Mouse (Mus musculus) C2C12 (cell line): Measurements from ENCODE around the gene Gtdc1. TPM values are rescaled to one million over a fixed set of nuclear protein-coding genes. Genes with fewer than 3 reads are reported as not detected.

Experiments
- H3K27me3 ChIP-seq: one replicate; pipeline ENCODE4 v1.6.1; 2011; ENCODE audit not compliant: control insufficient read depth, insufficient read depth, insufficient read length
- H3K36me3 ChIP-seq: one replicate; pipeline ENCODE4 v1.6.1; 2011; ENCODE audit not compliant: control insufficient read depth, insufficient read depth
- H3K4me3 ChIP-seq: one replicate; pipeline ENCODE4 v1.5.1; 2011; ENCODE audit warnings: mild to moderate bottlenecking, control low read depth; ENCODE audit not compliant: poor library complexity, insufficient read depth, severe bottlenecking
- H3K79me2 ChIP-seq: one replicate; pipeline ENCODE4 v1.6.1; 2011; ENCODE audit not compliant: control insufficient read depth, insufficient read depth
- H3K79me3 ChIP-seq: one replicate; pipeline ENCODE4 v1.6.1; 2011; ENCODE audit warnings: low read depth, control low read depth
- H3ac ChIP-seq: one replicate; pipeline ENCODE3; 2011; ENCODE audit warnings: low read depth; ENCODE audit not compliant: control insufficient read depth, insufficient read length
- CEBPB ChIP-seq: IDR thresholded peaks from one replicate; pipeline ENCODE4 v1.6.1; 2011; ENCODE audit warnings: low read depth, mild to moderate bottlenecking, control low read depth, moderate library complexity
- CTCF ChIP-seq: IDR thresholded peaks from one replicate; pipeline ENCODE4 v1.5.1; 2011; ENCODE audit not compliant: control insufficient read depth, insufficient read depth, insufficient read length
- FOSL1 ChIP-seq: IDR thresholded peaks from one replicate; pipeline ENCODE4 v1.8.0; 2011; ENCODE audit warnings: mild to moderate bottlenecking, low read length; ENCODE audit not compliant: poor library complexity, insufficient read depth, severe bottlenecking
- MAX ChIP-seq: IDR thresholded peaks from one replicate; pipeline ENCODE4 v1.6.1; 2011; ENCODE audit warnings: mild to moderate bottlenecking, control low read depth
- MYOD1 ChIP-seq: IDR thresholded peaks from one replicate; pipeline ENCODE4 v1.6.1; 2011; ENCODE audit warnings: low read depth; ENCODE audit not compliant: control insufficient read depth, insufficient read length
- MYOG ChIP-seq: IDR thresholded peaks from one replicate; pipeline ENCODE4 v1.6.1; 2011; ENCODE audit not compliant: control insufficient read depth, insufficient read length; ENCODE audit errors: extremely low read depth
- USF1 ChIP-seq: IDR thresholded peaks from one replicate; pipeline ENCODE4 v1.6.1; 2011; ENCODE audit warnings: low read depth, mild to moderate bottlenecking, control low read depth, moderate library complexity
- polyA plus RNA-seq: library from polyadenylated mRNA; unstranded; fragments of >200 nt; fragmentation: generic; extraction: Trizol; gene quantifications from one replicate; pipeline ENCODE4 v1.2.1, GENCODE M21; 2012; ENCODE audit warnings: missing spikeins

The Gtdc1 gene
- polyA plus RNA-seq, 1 experiment: 3.6 TPM

- no peak overlapping the region for H3K4me3 ChIP-seq
- H3K27me3 ChIP-seq: no peaks in the 10 kb centered on the region
- no peaks in the 10 kb centered on the region for H3K79me3 ChIP-seq
- no peaks in the 10 kb centered on the region for H3K79me2 ChIP-seq
- H3ac ChIP-seq: no peak overlapping the region
- no peaks in the 10 kb centered on the region for H3K36me3 ChIP-seq
- TF ChIP-seq FOSL1 (no peak), USF1 (no peak), MYOD1 (no peak), MAX (no peak), CEBPB (no peak), MYOG (no peak), CTCF (no peak)
Measured at GRCm38 (mm10) chr2:44535136-44535675, 392.3 kb downstream of the Gtdc1 start.

- H3ac ChIP-seq: peak overlapping the region; percentile 7
- H3K27me3 ChIP-seq: no peaks in the 10 kb centered on the region
- no peaks in the 10 kb centered on the region for H3K79me3 ChIP-seq
- TF ChIP-seq MYOG: no peak
- TF ChIP-seq CEBPB: peak; percentile 33
- no peak for TF ChIP-seq USF1
- TF ChIP-seq FOSL1: peak; percentile 38
- no peak overlapping the region for H3K4me3 ChIP-seq
- no peaks in the 10 kb centered on the region for H3K79me2 ChIP-seq
- no peaks in the 10 kb centered on the region for H3K36me3 ChIP-seq
Measured at GRCm38 (mm10) chr2:44526110-44527032, 401.1 kb downstream of the Gtdc1 start.

GRCm38 (mm10) chr2:44525187-44525919 lies 402.1 kb downstream of the Gtdc1 start:
- Histone ChIP-seq H3K79me2 (no peaks in the 10 kb centered on the region), H3ac (no peak overlapping the region), H3K79me3 (no peaks in the 10 kb centered on the region), H3K36me3 (no peaks in the 10 kb centered on the region), H3K27me3 (no peaks in the 10 kb centered on the region), H3K4me3 (no peak overlapping the region)
- TF ChIP-seq MYOD1: no peak

GRCm38 (mm10) chr2:44519236-44519635 lies 408.2 kb downstream of the Gtdc1 start:
- no peak overlapping the region for H3K4me3 ChIP-seq

GRCm38 (mm10) chr2:44518085-44518484 lies 409.4 kb downstream of the Gtdc1 start:
- TF ChIP-seq CTCF (no peak), CEBPB (no peak), FOSL1 (no peak), USF1 (no peak), MYOG (no peak), MAX (no peak), MYOD1 (no peak)
- H3K36me3 ChIP-seq: no peaks in the 10 kb centered on the region
- no peak overlapping the region for H3ac ChIP-seq
- no peaks in the 10 kb centered on the region for H3K79me3 ChIP-seq
- no peaks in the 10 kb centered on the region for H3K27me3 ChIP-seq
- H3K4me3 ChIP-seq: no peak overlapping the region
- H3K79me2 ChIP-seq: no peaks in the 10 kb centered on the region

More at GRCm38 (mm10) chr2:44519236-44519635, 408.2 kb downstream of the Gtdc1 start:
- no peaks in the 10 kb centered on the region for H3K36me3 ChIP-seq
- no peak for TF ChIP-seq MAX
- TF ChIP-seq MYOD1: no peak
- no peak for TF ChIP-seq MYOG
- TF ChIP-seq CEBPB: no peak
- no peaks in the 10 kb centered on the region for H3K27me3 ChIP-seq
- H3K79me2 ChIP-seq: no peaks in the 10 kb centered on the region
- no peaks in the 10 kb centered on the region for H3K79me3 ChIP-seq
- H3ac ChIP-seq: no peak overlapping the region

Other genes with a start within 250 kb of the Gtdc1 start
- gene Zeb2, start 189.7 kb upstream of the Gtdc1 start, polyA plus RNA-seq: 9.8 TPM